Mouse (Mus musculus) hematopoietic stem cell, adult 5-6 weeks (primary cell): Measurements from ENCODE around the gene Tenm4. TPM values are rescaled to one million over a fixed set of nuclear protein-coding genes. Genes with fewer than 3 reads are reported as not detected.

Source experiments
- ATAC-seq, 2 experiments: fragments of 125-278 bp in 1 of 2; replicated peaks in 1 of 2; 2 replicates each; pipeline ENCODE4 v1.8.0; 2016 to 2017; ENCODE audit warnings: inconsistent platforms in 2 of 2, mild to moderate bottlenecking in 2 of 2, moderate number of reproducible peaks in 2 of 2, low read depth in 1 of 2, moderate TSS enrichment in 1 of 2; ENCODE audit not compliant: low FRiP score in 2 of 2, poor library complexity in 2 of 2, severe bottlenecking in 2 of 2, insufficient read depth in 1 of 2, low TSS enrichment in 1 of 2
- total RNA-seq: library from RNA; stranded (forward); fragments of 172-1452, 232-1000 nt; gene quantifications from 2 replicates; pipeline ENCODE4 v1.2.3, GENCODE M21; 2017

Gene Tenm4
- total RNA-seq, 1 experiment from 2014 or later, result not detected

GRCm38 (mm10) chr7:96220647-96221046 lies 49.6 kb downstream of the Tenm4 start:
- ATAC-seq, result no peak

- no peak for ATAC-seq
Observed at GRCm38 (mm10) chr7:96222569-96222968, 51.5 kb downstream of the Tenm4 start.

- ATAC-seq, result no peak
Observed at GRCm38 (mm10) chr7:96228562-96229268, 57.7 kb downstream of the Tenm4 start.

GRCm38 (mm10) chr7:96230006-96230719 lies 59.1 kb downstream of the Tenm4 start:
- no peak for ATAC-seq

GRCm38 (mm10) chr7:96230720-96231241 lies 59.7 kb downstream of the Tenm4 start:
- ATAC-seq, result no peak

GRCm38 (mm10) chr7:96235847-96236246 lies 64.8 kb downstream of the Tenm4 start:
- no peak for ATAC-seq

- ATAC-seq, result no peak
Observed at GRCm38 (mm10) chr7:96240661-96241060, 69.6 kb downstream of the Tenm4 start.

GRCm38 (mm10) chr7:96242328-96243185 lies 71.5 kb downstream of the Tenm4 start:
- ATAC-seq, result no peak

- no peak for ATAC-seq
Observed at GRCm38 (mm10) chr7:96244796-96245195, 73.8 kb downstream of the Tenm4 start.

- ATAC-seq, result no peak
Observed at GRCm38 (mm10) chr7:96259630-96260029, 88.6 kb downstream of the Tenm4 start.

GRCm38 (mm10) chr7:96262182-96262581 lies 91.1 kb downstream of the Tenm4 start:
- no peak for ATAC-seq

- ATAC-seq, result no peak
Observed at GRCm38 (mm10) chr7:96265941-96266340, 94.9 kb downstream of the Tenm4 start.

- peak in 1 of 2 experiments; percentile 39; a peak in 1 of 4 replicates for ATAC-seq
Observed at GRCm38 (mm10) chr7:96267266-96267665, 96.2 kb downstream of the Tenm4 start.

- ATAC-seq, result no peak
Observed at GRCm38 (mm10) chr7:96270684-96271083, 99.6 kb downstream of the Tenm4 start.

- no peak for ATAC-seq
Observed at GRCm38 (mm10) chr7:96272068-96272467, 101.0 kb downstream of the Tenm4 start.

GRCm38 (mm10) chr7:96274486-96274885 lies 103.4 kb downstream of the Tenm4 start:
- ATAC-seq, result no peak

- no peak for ATAC-seq
Observed at GRCm38 (mm10) chr7:96277550-96277949, 106.5 kb downstream of the Tenm4 start.

- no peak for ATAC-seq
Observed at GRCm38 (mm10) chr7:96278378-96278777, 107.3 kb downstream of the Tenm4 start.
